Mouse (Mus musculus): ENCODE results near the gene Rec114. TPM values are rescaled to one million over a fixed set of nuclear protein-coding genes. Genes with fewer than 3 reads are reported as not detected.

The Rec114 gene
- polyA plus RNA-seq, 1 experiment from 2014 or later = 1.5 TPM

DNA sequence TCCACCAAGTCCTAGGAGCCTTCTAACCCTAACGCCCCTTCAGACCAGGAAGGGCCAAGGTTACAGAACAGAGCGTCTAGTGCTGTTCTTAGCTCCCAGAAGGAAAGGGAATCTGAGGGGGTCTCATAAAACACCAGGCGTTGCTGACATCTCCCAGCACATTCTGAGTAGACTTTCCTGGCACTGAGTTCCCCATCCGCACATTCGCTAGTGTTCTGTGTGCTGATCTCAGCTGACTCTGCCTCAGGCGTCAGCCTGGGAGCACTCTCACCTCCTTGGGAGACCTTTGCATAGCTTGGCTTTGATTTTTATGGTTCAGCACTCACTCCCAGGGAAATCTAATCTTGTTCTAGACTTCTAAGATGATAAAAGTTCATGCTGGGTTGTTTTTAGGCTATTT is 68.4 kb downstream of the Rec114 start:
- 65% methylated on average over 6 of the region's 6 CpGs for WGBS
- ATAC-seq (ENCODE audit: low read depth) = no peak
- Histone ChIP-seq H3K4me3 (no peak overlapping the region), H3K9ac (no peak overlapping the region), H3K36me3 (no peaks in the 10 kb centered on the region), H3K4me2 (no peak overlapping the region), H3K9me3 (no peaks in the 10 kb centered on the region), H3K27ac (replicated peaks) (no peak overlapping the region), H3K4me1 (replicated peaks) (no peaks in the 10 kb centered on the region), H3K27me3 (no peaks in the 10 kb centered on the region)

DNA sequence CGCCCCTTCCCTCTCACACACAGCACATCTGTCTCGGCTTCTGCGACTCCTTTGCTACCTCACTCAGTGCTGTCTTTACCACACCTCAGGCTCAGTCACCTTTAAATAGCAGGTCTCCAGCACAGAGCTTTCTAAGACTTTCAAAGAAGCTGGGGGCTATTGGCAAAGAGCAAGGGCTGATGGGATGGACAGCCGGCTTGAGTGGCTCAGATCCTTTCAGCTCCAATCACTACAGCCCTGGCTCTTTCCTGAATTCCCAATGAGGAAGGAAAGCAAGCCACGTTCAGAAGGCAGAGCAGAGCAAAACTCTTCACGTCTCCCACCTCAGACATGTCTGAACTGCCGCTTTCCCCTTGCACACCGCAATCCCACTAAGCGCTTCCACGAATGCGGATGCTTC is 69.0 kb downstream of the Rec114 start:
- no peaks in the 10 kb centered on the region for H3K4me1 ChIP-seq (replicated peaks)
- no peak overlapping the region for H3K27ac ChIP-seq (replicated peaks)
- no peaks in the 10 kb centered on the region for H3K36me3 ChIP-seq
- H3K9me3 ChIP-seq = no peaks in the 10 kb centered on the region
- no peak overlapping the region for H3K4me2 ChIP-seq
- 76% methylated on average over 11 of the region's 11 CpGs for WGBS
- H3K27me3 ChIP-seq = no peaks in the 10 kb centered on the region
- no peak overlapping the region for H3K4me3 ChIP-seq
- no peak overlapping the region for H3K9ac ChIP-seq
- no peak for ATAC-seq (ENCODE audit: low read depth)

DNA sequence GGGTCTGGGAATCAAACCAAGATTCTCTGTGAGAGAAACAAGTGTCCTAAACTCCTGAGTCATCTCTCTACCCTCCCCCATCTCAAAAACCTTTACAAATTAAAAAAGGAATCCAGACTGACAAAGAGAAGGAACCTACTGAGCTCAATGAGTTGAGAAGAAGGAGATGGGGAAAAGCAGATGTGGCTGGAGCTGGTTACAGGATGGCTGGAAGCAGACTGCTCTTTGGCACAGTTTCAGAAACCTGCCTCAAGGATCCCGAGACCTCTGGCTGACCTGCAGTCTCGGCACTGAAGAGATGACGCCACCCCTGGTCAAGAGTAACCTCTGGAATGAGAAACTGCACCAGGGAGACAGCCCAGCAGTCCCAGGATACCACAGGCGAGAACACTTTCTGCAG is 71.3 kb downstream of the Rec114 start:
- H3K4me3 ChIP-seq = no peak overlapping the region
- H3K4me2 ChIP-seq = no peak overlapping the region
- H3K36me3 ChIP-seq = no peaks in the 10 kb centered on the region
- H3K9ac ChIP-seq = no peak overlapping the region
- H3K27me3 ChIP-seq = no peaks in the 10 kb centered on the region
- no peaks in the 10 kb centered on the region for H3K9me3 ChIP-seq
- WGBS = 44% methylated on average over 4 of the region's 4 CpGs
- H3K27ac ChIP-seq (replicated peaks) = no peak overlapping the region
- no peak for ATAC-seq (ENCODE audit: low read depth)
- no peaks in the 10 kb centered on the region for H3K4me1 ChIP-seq (replicated peaks)

DNA sequence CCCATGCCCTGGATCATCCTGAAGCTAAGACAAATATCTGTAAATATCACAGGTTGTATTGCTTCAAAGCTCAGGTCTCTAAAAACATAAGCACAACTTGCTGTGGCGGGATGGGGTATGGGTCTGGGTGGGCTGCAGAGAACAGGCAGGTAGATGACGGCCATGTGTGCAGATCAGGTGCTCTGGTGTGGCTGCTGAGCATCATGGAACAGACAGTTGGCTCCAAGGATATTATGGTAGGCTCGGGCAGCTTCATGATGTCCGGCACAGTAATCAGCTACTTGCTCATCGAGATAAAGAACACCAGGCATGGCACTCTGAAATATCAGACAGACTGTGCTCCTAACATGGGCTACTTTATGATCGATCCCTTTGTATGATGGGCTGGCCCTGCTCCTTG is 73.9 kb downstream of the Rec114 start:
- Histone ChIP-seq H3K36me3 (no peaks in the 10 kb centered on the region), H3K27ac (replicated peaks) (no peak overlapping the region), H3K4me3 (no peak overlapping the region), H3K9ac (no peak overlapping the region), H3K4me2 (no peak overlapping the region), H3K9me3 (no peaks in the 10 kb centered on the region), H3K27me3 (no peaks in the 10 kb centered on the region), H3K4me1 (replicated peaks) (no peaks in the 10 kb centered on the region)
- WGBS = 93% methylated on average over 6 of the region's 6 CpGs
- ATAC-seq (ENCODE audit: low read depth) = no peak

DNA sequence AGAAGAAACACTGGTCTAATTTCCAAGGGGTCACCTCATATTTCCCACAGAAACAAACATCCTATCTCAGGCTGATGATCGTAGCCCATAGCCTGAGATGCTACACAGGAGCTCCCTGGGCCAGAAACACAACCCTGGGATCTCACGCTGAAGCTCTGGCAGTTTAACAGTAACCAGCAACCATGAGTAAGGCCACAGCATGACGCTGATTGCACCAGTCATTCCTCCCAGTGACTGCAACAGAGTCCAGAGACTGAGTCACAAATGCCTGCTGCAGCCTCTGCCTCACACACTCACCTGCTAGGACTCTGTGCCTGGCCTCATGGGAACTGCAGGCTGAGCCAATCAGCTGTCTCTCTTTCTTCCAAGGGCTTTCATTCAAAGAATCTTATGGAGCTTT is 74.7 kb downstream of the Rec114 start:
- ATAC-seq (ENCODE audit: low read depth) = no peak
- no peak overlapping the region for H3K27ac ChIP-seq (replicated peaks)
- no peaks in the 10 kb centered on the region for H3K4me1 ChIP-seq (replicated peaks)
- H3K27me3 ChIP-seq = no peaks in the 10 kb centered on the region
- 54% methylated on average over 3 of the region's 3 CpGs for WGBS
- no peak overlapping the region for H3K4me3 ChIP-seq
- 0 out of 2 replicates have a peak, but pooled peaks cover 5% of the 10 kb centered on the region for H3K36me3 ChIP-seq
- no peak overlapping the region for H3K4me2 ChIP-seq
- no peak overlapping the region for H3K9ac ChIP-seq
- H3K9me3 ChIP-seq = no peaks in the 10 kb centered on the region

GRCm38 (mm10) chr9:58668171-58668570 is 75.6 kb downstream of the Rec114 start:
- H3K9me3 ChIP-seq = no peaks in the 10 kb centered on the region
- no peak overlapping the region for H3K4me3 ChIP-seq
- H3K4me2 ChIP-seq = no peak overlapping the region
- no peak overlapping the region for H3K9ac ChIP-seq
- H3K4me1 ChIP-seq (replicated peaks) = no peaks in the 10 kb centered on the region
- no peaks in the 10 kb centered on the region for H3K27me3 ChIP-seq
- WGBS = 97% methylated on average over 3 of the region's 3 CpGs
- ATAC-seq (ENCODE audit: low read depth) = no peak
- H3K27ac ChIP-seq (replicated peaks) = no peak overlapping the region
- H3K36me3 ChIP-seq = 0 out of 2 replicates have a peak, but pooled peaks cover 7% of the 10 kb centered on the region

GRCm38 (mm10) chr9:58667244-58667643 is 76.5 kb downstream of the Rec114 start:
- peaks cover 16% of the 10 kb centered on the region for H3K36me3 ChIP-seq
- H3K4me1 ChIP-seq (replicated peaks) = no peaks in the 10 kb centered on the region
- H3K9ac ChIP-seq = no peak overlapping the region
- no peaks in the 10 kb centered on the region for H3K27me3 ChIP-seq
- H3K9me3 ChIP-seq = no peaks in the 10 kb centered on the region
- no peak overlapping the region for H3K4me3 ChIP-seq
- 51% methylated on average over 9 of the region's 9 CpGs for WGBS
- no peak for ATAC-seq (ENCODE audit: low read depth)
- no peak overlapping the region for H3K27ac ChIP-seq (replicated peaks)
- no peak overlapping the region for H3K4me2 ChIP-seq

- H3K4me2 ChIP-seq = no peak overlapping the region
- H3K27ac ChIP-seq (replicated peaks) = no peak overlapping the region
- no peaks in the 10 kb centered on the region for H3K9me3 ChIP-seq
- no peak overlapping the region for H3K4me3 ChIP-seq
- H3K36me3 ChIP-seq = peaks cover 23% of the 10 kb centered on the region
- no peak for ATAC-seq (ENCODE audit: low read depth)
- H3K4me1 ChIP-seq (replicated peaks) = no peaks in the 10 kb centered on the region
- no peaks in the 10 kb centered on the region for H3K27me3 ChIP-seq
- WGBS = 62% methylated on average over 9 of the region's 9 CpGs
- H3K9ac ChIP-seq = no peak overlapping the region
These were observed 77.6 kb downstream of the Rec114 start for GRCm38 (mm10) chr9:58666191-58666590.

- Histone ChIP-seq H3K4me1 (replicated peaks) (no peaks in the 10 kb centered on the region), H3K27me3 (no peaks in the 10 kb centered on the region), H3K4me2 (no peak overlapping the region), H3K36me3 (peaks cover 23% of the 10 kb centered on the region), H3K9ac (no peak overlapping the region), H3K9me3 (no peaks in the 10 kb centered on the region), H3K27ac (replicated peaks) (no peak overlapping the region), H3K4me3 (no peak overlapping the region)
- no peak for ATAC-seq (ENCODE audit: low read depth)
- 88% methylated on average over 9 of the region's 9 CpGs for WGBS
These were observed 78.3 kb downstream of the Rec114 start for GRCm38 (mm10) chr9:58665492-58665891.

GRCm38 (mm10) chr9:58662791-58663190 is 81.0 kb downstream of the Rec114 start:
- ATAC-seq (ENCODE audit: low read depth) = no peak
- Histone ChIP-seq H3K36me3 (peaks cover 44% of the 10 kb centered on the region), H3K9ac (no peak overlapping the region), H3K27ac (replicated peaks) (no peak overlapping the region), H3K9me3 (no peaks in the 10 kb centered on the region), H3K4me2 (no peak overlapping the region), H3K27me3 (no peaks in the 10 kb centered on the region), H3K4me1 (replicated peaks) (no peaks in the 10 kb centered on the region), H3K4me3 (no peak overlapping the region)
- 90% methylated on average over 3 of the region's 3 CpGs for WGBS

- Histone ChIP-seq H3K36me3 (peaks cover 46% of the 10 kb centered on the region), H3K27ac (replicated peaks) (no peak overlapping the region), H3K9me3 (no peaks in the 10 kb centered on the region), H3K27me3 (no peaks in the 10 kb centered on the region), H3K4me1 (replicated peaks) (no peaks in the 10 kb centered on the region), H3K4me2 (no peak overlapping the region), H3K9ac (no peak overlapping the region), H3K4me3 (no peak overlapping the region)
- WGBS = 92% methylated on average over 4 of the region's 4 CpGs
- ATAC-seq (ENCODE audit: low read depth) = no peak
These were observed 81.8 kb downstream of the Rec114 start for GRCm38 (mm10) chr9:58662007-58662406.

GRCm38 (mm10) chr9:58660673-58661072 is 83.1 kb downstream of the Rec114 start:
- Histone ChIP-seq H3K27ac (replicated peaks) (no peak overlapping the region), H3K27me3 (no peaks in the 10 kb centered on the region), H3K4me2 (no peak overlapping the region), H3K9me3 (no peaks in the 10 kb centered on the region), H3K4me1 (replicated peaks) (no peaks in the 10 kb centered on the region), H3K9ac (no peak overlapping the region), H3K36me3 (peaks cover 46% of the 10 kb centered on the region), H3K4me3 (no peak overlapping the region)
- 89% methylated on average over 3 of the region's 3 CpGs for WGBS
- no peak for ATAC-seq (ENCODE audit: low read depth)

GRCm38 (mm10) chr9:58659989-58660388 is 83.8 kb downstream of the Rec114 start:
- H3K27ac ChIP-seq (replicated peaks) = no peak overlapping the region
- no peaks in the 10 kb centered on the region for H3K27me3 ChIP-seq
- no peak for ATAC-seq (ENCODE audit: low read depth)
- H3K36me3 ChIP-seq = peaks cover 50% of the 10 kb centered on the region
- no peaks in the 10 kb centered on the region for H3K9me3 ChIP-seq
- no peaks in the 10 kb centered on the region for H3K4me1 ChIP-seq (replicated peaks)
- WGBS = 89% methylated on average over 9 of the region's 9 CpGs
- H3K4me3 ChIP-seq = no peak overlapping the region
- H3K9ac ChIP-seq = no peak overlapping the region
- H3K4me2 ChIP-seq = no peak overlapping the region

Measured in neural tube, embryonic 13.5 days (tissue).